Mouse (Mus musculus) heart, postnatal 36 days (tissue): ENCODE data around the gene Gpr83. TPM values are rescaled to one million over a fixed set of nuclear protein-coding genes. Genes with fewer than 3 reads are reported as not detected.

Experiments used
- DNase-seq, 2 experiments: peaks; one replicate each; pipeline ENCODE4 v3.0.0; 2021 to 2022
- intact Hi-C: fragments of 180-260 bp; cut with DNase I; formaldehyde crosslinking; loops from one replicate; pipeline ENCODE4 v1.15.1; 2025
- total RNA-seq, 2 experiments: library from RNA; stranded (reverse); gene quantifications; 2 replicates each; pipeline ENCODE4 v1.2.3; 2021

The Gpr83 gene
- total RNA-seq, result not detected

- intact Hi-C loops, result no loop called here
- no peak for DNase-seq
These were observed at the start of gene Gpr83 for GRCm38 (mm10) chr9:14859868-14860639. Gpr83 (plus strand) TSS chr9:14860210.

GRCm38 (mm10) chr9:14821396-14821795, 38.6 kb upstream of the Gpr83 start:
- no peak for DNase-seq

GRCm38 (mm10) chr9:14824840-14825239, 35.2 kb upstream of the Gpr83 start:
- intact Hi-C loops, result loop anchor here (5.0 kb wide), 1 partner anchor 192 kb away; no protein-coding TSS in a partner anchor

More at GRCm38 (mm10) chr9:14821396-14821795, 38.6 kb upstream of the Gpr83 start:
- intact Hi-C loops, result no loop called here

GRCm38 (mm10) chr9:14827875-14828274, 32.1 kb upstream of the Gpr83 start:
- DNase-seq, result no peak
- intact Hi-C loops, result loop anchor here (5.0 kb wide), 1 partner anchor 189 kb away; no protein-coding TSS in a partner anchor

More at GRCm38 (mm10) chr9:14824840-14825239, 35.2 kb upstream of the Gpr83 start:
- DNase-seq, result no peak

GRCm38 (mm10) chr9:14832046-14832445, 28.0 kb upstream of the Gpr83 start:
- intact Hi-C loops, result no loop called here
- DNase-seq, result no peak

- DNase-seq, result no peak
- intact Hi-C loops, result no loop called here
These were observed 24.5 kb upstream of the Gpr83 start for GRCm38 (mm10) chr9:14835335-14836075.

GRCm38 (mm10) chr9:14839527-14839926, 20.5 kb upstream of the Gpr83 start:
- intact Hi-C loops, result no loop called here
- no peak for DNase-seq

- no peak for DNase-seq
- intact Hi-C loops, result no loop called here
These were observed 20.0 kb upstream of the Gpr83 start for GRCm38 (mm10) chr9:14839970-14840369.

GRCm38 (mm10) chr9:14841878-14842761, 17.9 kb upstream of the Gpr83 start:
- DNase-seq, result peak; percentile 10 to 18
- intact Hi-C loops, result no loop called here

GRCm38 (mm10) chr9:14843311-14843857, 16.6 kb upstream of the Gpr83 start:
- intact Hi-C loops, result no loop called here
- DNase-seq, result no peak

- intact Hi-C loops, result no loop called here
- no peak for DNase-seq
These were observed 16.1 kb upstream of the Gpr83 start for GRCm38 (mm10) chr9:14843901-14844300.

- no peak for DNase-seq
- intact Hi-C loops, result no loop called here
These were observed 13.6 kb upstream of the Gpr83 start for GRCm38 (mm10) chr9:14846428-14846827.

GRCm38 (mm10) chr9:14848267-14848935, 11.6 kb upstream of the Gpr83 start:
- DNase-seq, result no peak
- intact Hi-C loops, result no loop called here

GRCm38 (mm10) chr9:14854585-14854984, 5.4 kb upstream of the Gpr83 start:
- intact Hi-C loops, result no loop called here
- no peak for DNase-seq

GRCm38 (mm10) chr9:14856922-14857654, 2.9 kb upstream of the Gpr83 start:
- no peak for DNase-seq
- intact Hi-C loops, result no loop called here

GRCm38 (mm10) chr9:14858170-14858706, 1.8 kb upstream of the Gpr83 start:
- intact Hi-C loops, result no loop called here
- no peak for DNase-seq

GRCm38 (mm10) chr9:14858782-14859181, 1.2 kb upstream of the Gpr83 start:
- intact Hi-C loops, result no loop called here
- no peak for DNase-seq

GRCm38 (mm10) chr9:14863126-14863525, 3.1 kb downstream of the Gpr83 start:
- intact Hi-C loops, result no loop called here
- DNase-seq, result no peak

GRCm38 (mm10) chr9:14864726-14865125, 4.7 kb downstream of the Gpr83 start:
- intact Hi-C loops, result no loop called here
- no peak for DNase-seq
